Mouse (Mus musculus) kidney, adult 2 months (tissue): ENCODE data around the gene Shld1.

Experiments
- CTCF ChIP-seq: fragments of 200-500 bp; conservative IDR thresholded peaks from 2 replicates; pipeline ENCODE4 v1.5.1; 2011; ENCODE audit warnings: low read depth, mild to moderate bottlenecking, control low read depth, low read length, moderate library complexity, mixed read lengths; ENCODE audit not compliant: insufficient read depth, insufficient read length
- POLR2A ChIP-seq: fragments of 200-500 bp; IDR thresholded peaks from one replicate; pipeline ENCODE4 v1.6.1; 2011; ENCODE audit warnings: low read depth, low read length, control low read depth

GRCm38 (mm10) chr2:132741862-132742347 lies 55.2 kb downstream of the Shld1 start:
- TF ChIP-seq POLR2A (no peak), CTCF (0 out of 2 replicates have a peak, but pooled peaks have one; percentile 7)
